Mouse (Mus musculus) liver, embryonic 14.5 days (tissue): ENCODE results near the gene Itpr1.

ENCODE experiments used
- CTCF ChIP-seq: IDR thresholded peaks from 2 replicates; pipeline ENCODE4 v1.5.1; 2016; ENCODE audit warnings: antibody characterized with exemption, low read depth, control low read depth
- EP300 ChIP-seq: IDR thresholded peaks from 2 replicates; pipeline ENCODE4 v1.6.1; 2016; ENCODE audit warnings: antibody characterized with exemption, low read depth

DNA sequence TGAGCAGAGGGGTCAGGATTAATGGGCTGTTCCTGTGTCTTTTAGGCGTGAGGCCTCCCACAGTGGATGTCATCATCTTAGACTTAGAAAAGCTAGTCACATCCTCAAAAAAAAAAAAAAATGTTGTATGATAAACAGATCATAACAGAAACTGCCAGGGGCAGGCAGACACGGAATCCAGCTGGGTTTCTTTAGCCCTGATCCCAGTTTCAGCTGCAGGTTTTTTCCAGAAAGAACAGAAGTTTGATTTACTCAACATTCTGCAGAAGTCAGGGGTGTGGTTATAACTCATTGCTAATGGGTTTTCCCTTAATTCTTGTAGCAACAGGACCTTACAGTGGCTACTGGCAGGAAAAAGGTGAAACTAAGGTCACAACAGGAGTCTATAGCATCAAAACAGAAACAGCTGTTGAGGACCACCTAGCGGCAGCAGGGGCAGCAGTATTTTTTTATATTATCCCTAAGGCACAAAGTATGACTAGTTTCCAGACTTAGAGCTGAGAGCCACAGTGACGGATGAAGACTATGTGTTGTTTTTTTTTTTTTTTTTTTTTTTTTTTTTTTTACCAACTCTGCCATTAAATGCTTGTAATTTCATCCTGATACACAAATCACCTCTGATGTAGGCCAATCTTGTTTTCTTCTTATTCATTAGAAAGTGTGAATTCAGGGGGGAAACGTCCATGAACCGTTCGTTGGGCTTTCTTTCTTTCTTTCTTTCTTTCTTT, 356.7 kb downstream of the Itpr1 start:
- TF ChIP-seq CTCF (no peak), EP300 (no peak)
